Mouse (Mus musculus) liver, postnatal 0 days (tissue): ENCODE data around the gene Ckap2. TPM values are rescaled to one million over a fixed set of nuclear protein-coding genes. Genes with fewer than 3 reads are reported as not detected.

Source experiments
- ATAC-seq: fragments of 200-750 bp; cut with Nextera tagmentation; 2 replicates; pipeline ENCODE4 v1.8.0; 2017; ENCODE audit warnings: mild to moderate bottlenecking, moderate library complexity
- DNase-seq: peaks from one replicate; pipeline ENCODE4 v3.0.0-alpha.2; 2016
- H3K27ac ChIP-seq: fragments of 300-500 bp; sonication (generic); 2 replicates; pipeline ENCODE4 v1.5.1; 2014; ENCODE audit warnings: antibody characterized with exemption, moderate library complexity, mild to moderate bottlenecking, low read depth
- H3K27me3 ChIP-seq: fragments of 300-500 bp; sonication (generic); 2 replicates; pipeline ENCODE4 v1.6.1; 2014; ENCODE audit warnings: low read length, control low read depth, mixed read lengths; ENCODE audit not compliant: insufficient read depth
- H3K36me3 ChIP-seq: fragments of 300-500 bp; sonication (generic); replicated peaks from 2 replicates; pipeline ENCODE4 v1.6.1; 2014; ENCODE audit warnings: mild to moderate bottlenecking, control low read depth, low read length, moderate library complexity, mixed read lengths; ENCODE audit not compliant: insufficient read depth
- H3K4me1 ChIP-seq: fragments of 300-500 bp; sonication (generic); 2 replicates; pipeline ENCODE4 v1.6.1; 2014; ENCODE audit warnings: antibody characterized with exemption, mild to moderate bottlenecking, control low read depth; ENCODE audit not compliant: insufficient read depth
- H3K4me2 ChIP-seq: fragments of 300-500 bp; sonication (generic); 2 replicates; pipeline ENCODE4 v1.6.1; 2014; ENCODE audit warnings: low read depth, mild to moderate bottlenecking, low read length, moderate library complexity, mixed read lengths
- H3K4me3 ChIP-seq: fragments of 300-500 bp; sonication (generic); 2 replicates; pipeline ENCODE4 v1.5.1; 2014; ENCODE audit warnings: low read depth, low read length
- H3K9ac ChIP-seq: fragments of 300-500 bp; sonication (generic); replicated peaks from 2 replicates; pipeline ENCODE4 v1.6.1; 2014; ENCODE audit warnings: mild to moderate bottlenecking, moderate library complexity
- H3K9me3 ChIP-seq: fragments of 300-500 bp; sonication (generic); 2 replicates; pipeline ENCODE4 v1.6.1; 2016; ENCODE audit warnings: mild to moderate bottlenecking, control low read depth, low read length, mixed read lengths
- CTCF ChIP-seq: sonication (generic); IDR thresholded peaks from 2 replicates; pipeline ENCODE4 v1.5.1; 2016; ENCODE audit warnings: antibody characterized with exemption, low read depth
- EP300 ChIP-seq: IDR thresholded peaks from 2 replicates; pipeline ENCODE4 v1.6.1; 2016; ENCODE audit warnings: antibody characterized with exemption, low read depth, mild to moderate bottlenecking
- WGBS: fragments of 180-500 bp; shearing (Covaris S2); extraction: QIAGEN DNeasy Blood & Tissue Kit; methylation state at CpG from one replicate; pipeline ENCODE4 v1.1.7; 2014; ENCODE audit not compliant: insufficient replicate concordance; 5-methylcytosine and 5-hydroxymethylcytosine counted together
- polyA plus RNA-seq: library from polyadenylated mRNA; unstranded; fragments of >200 nt; fragmentation: Nextera tagmentation; extraction: Ambion mirVana; gene quantifications from 2 replicates; pipeline ENCODE4 v1.2.1, GENCODE M21; 2015

Ckap2 gene
- polyA plus RNA-seq, 1 experiment from 2014 or later: 10.0 TPM

- H3K36me3 ChIP-seq: peaks cover 5% of the 10 kb centered on the region; the same call in 1 of the 2 replicates
- no peak overlapping the region for H3K27ac ChIP-seq
- H3K9ac ChIP-seq: no peak overlapping the region
- 86% methylated on average over 12 of the region's 12 CpGs for WGBS
- no peak for TF ChIP-seq EP300
- TF ChIP-seq CTCF: no peak
- no peak for DNase-seq
- no peak overlapping the region for H3K4me2 ChIP-seq
- H3K27me3 ChIP-seq: no peaks in the 10 kb centered on the region
- peaks cover 9% of the 10 kb centered on the region for H3K4me1 ChIP-seq
- H3K9me3 ChIP-seq: no peaks in the 10 kb centered on the region
- no peak for ATAC-seq
- no peak overlapping the region for H3K4me3 ChIP-seq
Observed at GRCm38 (mm10) chr8:22132062-22132461, 53.6 kb downstream of the Ckap2 start.

DNA sequence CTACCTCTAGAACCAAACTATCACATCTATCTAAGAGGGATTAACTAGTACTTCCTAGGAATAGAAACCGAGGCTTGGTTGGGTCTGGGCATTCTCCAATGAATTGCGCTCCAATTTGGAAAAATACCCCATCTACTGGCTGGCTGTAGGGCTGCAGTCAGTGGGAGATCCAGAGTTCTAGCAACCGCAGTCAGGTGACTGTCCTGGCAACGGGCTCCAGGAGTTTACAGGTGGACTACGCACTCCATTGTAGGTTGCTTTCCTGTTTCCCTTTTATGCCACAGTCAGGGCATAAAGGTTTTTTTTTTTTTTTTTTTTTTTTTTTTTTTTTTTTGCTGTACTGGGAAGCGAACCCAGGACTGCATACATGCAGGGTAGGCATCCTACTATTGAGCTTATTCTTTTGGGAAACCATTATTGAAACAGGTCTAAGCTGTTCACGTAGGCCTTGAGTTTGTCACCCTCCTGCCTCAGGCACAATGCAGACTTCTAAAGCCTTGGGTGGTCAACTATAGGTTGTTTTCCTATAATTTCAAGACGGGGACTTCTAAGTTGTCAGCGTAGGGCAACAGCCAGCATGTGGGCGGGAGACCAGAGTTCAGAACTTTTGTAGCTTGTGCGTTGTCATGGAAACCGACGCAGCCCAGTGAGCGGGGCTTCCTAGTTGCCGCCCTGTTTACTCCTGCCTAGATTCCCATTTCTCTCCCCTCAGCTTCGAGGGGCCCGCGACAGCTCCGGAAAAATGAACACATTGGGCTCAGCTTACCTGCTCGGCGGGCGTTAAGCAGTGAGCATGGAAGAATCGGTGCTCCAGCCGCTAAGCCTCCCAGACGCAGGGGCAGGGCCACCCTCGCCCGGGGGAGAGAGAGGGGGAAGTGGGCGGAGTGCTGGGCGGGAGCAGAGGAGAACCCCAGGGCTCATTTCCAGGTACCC lies 61.1 kb downstream of the Ckap2 start, which contains the start of gene Nek5:
Gene Nek5 (minus strand): TSS at position 834 of the 933 bp plus-strand sequence.
- H3K4me3 ChIP-seq: peak within 1 kb of the TSS; percentile 51
- H3K27me3 ChIP-seq: no peaks in the 10 kb centered on the region
- H3K36me3 ChIP-seq: no peaks in the 10 kb centered on the region; the same call in 1 of the 2 replicates
- H3K4me1 ChIP-seq: peaks cover 12% of the 10 kb centered on the region
- H3K9me3 ChIP-seq: no peaks in the 10 kb centered on the region
- peak; percentile 88 for ATAC-seq
- peak; percentile 55 for DNase-seq
- H3K27ac ChIP-seq: no peak within 1 kb of the TSS
- 2% methylated on average over 28 of the region's 29 CpGs for WGBS
- TF ChIP-seq CTCF (peak; percentile 69), EP300 (no peak)
- peak within 1 kb of the TSS; percentile 90 for H3K4me2 ChIP-seq
- H3K9ac ChIP-seq: peak within 1 kb of the TSS; percentile 53

Other genes with a start within 250 kb of the Ckap2 start
- gene Defb35, start 247.5 kb downstream of the Ckap2 start, polyA plus RNA-seq: not detected in 2 replicates
- not detected in 2 replicates for gene Defb13, start 239.1 kb downstream of the Ckap2 start, polyA plus RNA-seq
- gene Fam90a1a, start 227.1 kb downstream of the Ckap2 start, polyA plus RNA-seq: not detected in 2 replicates
- gene Ccdc70, start 216.0 kb downstream of the Ckap2 start, polyA plus RNA-seq: not detected in 2 replicates
- 4.7 and 5.7 TPM in 2 replicates for gene Atp7b, start 125.5 kb downstream of the Ckap2 start, polyA plus RNA-seq
- gene Alg11, start 125.1 kb downstream of the Ckap2 start, polyA plus RNA-seq: 7.8 and 8.7 TPM in 2 replicates
- 0.12 and 0.26 TPM in 2 replicates for gene Nek5, start 60.8 kb downstream of the Ckap2 start, polyA plus RNA-seq
- 0.96 and 1.2 TPM in 2 replicates for gene Nek3, start 19.4 kb downstream of the Ckap2 start, polyA plus RNA-seq
- gene Vps36, start 7.0 kb upstream of the Ckap2 start, polyA plus RNA-seq: 10.4 and 10.6 TPM in 2 replicates
- gene Thsd1, start 41.5 kb upstream of the Ckap2 start, polyA plus RNA-seq: 1.7 and 1.9 TPM in 2 replicates
- gene Tpte, start 97.6 kb upstream of the Ckap2 start, polyA plus RNA-seq: not detected in 2 replicates
- gene Slc25a15, start 212.8 kb upstream of the Ckap2 start, polyA plus RNA-seq: 54.4 and 57.8 TPM in 2 replicates
- 32.6 and 33.7 TPM in 2 replicates for gene Mrps31, start 225.5 kb upstream of the Ckap2 start, polyA plus RNA-seq